18 mouse cellular contexts compared by ENCODE assay signal in the genomic region with DNA sequence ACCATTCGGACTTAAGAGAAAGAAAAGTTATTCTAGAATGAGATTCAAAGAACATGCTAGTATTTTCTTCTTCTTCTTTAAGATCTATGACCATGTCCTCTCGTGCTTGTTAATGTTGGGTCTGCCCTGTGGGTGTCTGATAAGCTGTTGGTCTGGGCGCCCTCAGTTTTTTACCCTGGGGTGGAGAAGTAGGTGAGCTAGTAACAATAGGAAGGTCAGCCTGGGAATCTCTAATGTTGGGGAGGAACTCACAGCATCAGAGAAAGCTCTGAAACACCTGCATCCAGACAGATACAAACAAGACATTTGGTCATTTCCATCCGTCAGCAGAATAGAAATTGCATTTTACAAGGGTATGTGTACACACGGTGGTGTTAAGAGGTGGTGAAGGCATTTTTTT.
DNase-seq lines count a peak whose midpoint lies in the region; ATAC-seq and TF ChIP-seq lines count a peak whose summit lies in the region.
"Had no signal": no experiment of that assay in that cellular context is flagged by ENCODE, and none has a peak within 500 bp of the region (broad histone marks: within the 10 kb centered on the region; RNA-seq: fewer than 3 reads in every experiment).

No protein-coding gene starts in this region.

- DNase-seq in neural tube, embryonic 10.5 days (ENCODE audit: extremely low spot score, low spot score) = no peak
- DNase-seq in hindbrain, embryonic 11.5 days (ENCODE audit: low spot score) = no peak
- peak; percentile 92 for DNase-seq in midbrain, embryonic 11.5 days (ENCODE audit: low spot score, missing footprints)
- DNase-seq in left cerebral cortex, postnatal 25 days (ENCODE audit: low spot score in 2 of 2) = no peak
- no peak for DNase-seq in adipocyte (ENCODE audit: low spot score)
- DNase-seq: B cell, adult 2 months; kidney, adult 2 months; kidney, postnatal 14 days; liver, embryonic 13.5 days; right cerebral cortex, postnatal 14 days; thymus, postnatal 36 days had no signal

- H3K9me3 ChIP-seq in neural tube, embryonic 12.5 days = no peaks in the 10 kb centered on the region
- H3K9me3 ChIP-seq in hindbrain, embryonic 11.5 days (ENCODE audit: control insufficient read depth, low read length) = no peaks in the 10 kb centered on the region
- H3K9me3 ChIP-seq in midbrain, embryonic 11.5 days (ENCODE audit: control insufficient read depth, low read length) = no peaks in the 10 kb centered on the region
- no peaks in the 10 kb centered on the region for H3K9me3 ChIP-seq in neural tube, embryonic 13.5 days
- no peaks in the 10 kb centered on the region for H3K9me3 ChIP-seq in intestine, postnatal 0 days (ENCODE audit: control insufficient read depth)
- H3K9me3 ChIP-seq: limb, embryonic 12.5 days; liver, embryonic 13.5 days had no signal

- H3K4me1 ChIP-seq in neural tube, embryonic 12.5 days = peaks cover 82% of the 10 kb centered on the region
- peaks cover 22% of the 10 kb centered on the region for H3K4me1 ChIP-seq in hindbrain, embryonic 11.5 days (replicated peaks; ENCODE audit: control insufficient read depth, insufficient read depth, low read length)
- peaks cover 76% of the 10 kb centered on the region for H3K4me1 ChIP-seq in midbrain, embryonic 11.5 days (ENCODE audit: control insufficient read depth, insufficient read depth, low read length)
- peaks cover 89% of the 10 kb centered on the region for H3K4me1 ChIP-seq in neural tube, embryonic 13.5 days (replicated peaks)
- H3K4me1 ChIP-seq in intestine, postnatal 0 days (replicated peaks; ENCODE audit: control insufficient read depth, insufficient read depth, low read length) = 0 out of 2 replicates have a peak, but pooled peaks cover 3% of the 10 kb centered on the region

- H3K36me3 ChIP-seq in neural tube, embryonic 12.5 days = no peaks in the 10 kb centered on the region
- H3K36me3 ChIP-seq in hindbrain, embryonic 11.5 days (ENCODE audit: control insufficient read depth, insufficient read depth, low read length) = no peaks in the 10 kb centered on the region
- H3K36me3 ChIP-seq in midbrain, embryonic 11.5 days (ENCODE audit: control insufficient read depth, insufficient read depth, low read length) = no peaks in the 10 kb centered on the region
- H3K36me3 ChIP-seq in neural tube, embryonic 13.5 days = no peaks in the 10 kb centered on the region
- peaks cover 6% of the 10 kb centered on the region; the same call in 1 of the 2 replicates for H3K36me3 ChIP-seq in intestine, postnatal 0 days (ENCODE audit: control insufficient read depth, insufficient read depth)
- H3K36me3 ChIP-seq: liver, embryonic 13.5 days had no signal

- no peak overlapping the region for H3K27ac ChIP-seq in neural tube, embryonic 12.5 days
- peak overlapping the region; percentile 58; the same call in 1 of the 2 replicates for H3K27ac ChIP-seq in hindbrain, embryonic 11.5 days (ENCODE audit: low read depth, low read length)
- H3K27ac ChIP-seq in midbrain, embryonic 11.5 days (ENCODE audit: low read depth, low read length) = peak overlapping the region; percentile 57
- H3K27ac ChIP-seq in neural tube, embryonic 13.5 days (replicated peaks) = peak overlapping the region; percentile 42
- H3K27ac ChIP-seq in intestine, postnatal 0 days (ENCODE audit: low read depth, low read length) = no peak overlapping the region
- H3K27ac ChIP-seq: left cerebral cortex, adult 2 months; limb, embryonic 12.5 days; liver, embryonic 13.5 days had no signal

- intact Hi-C loops in left cerebral cortex, postnatal 25 days (cut with DNase I) = no loop called here

- no peaks in the 10 kb centered on the region for H3K27me3 ChIP-seq in neural tube, embryonic 12.5 days (replicated peaks)
- no peaks in the 10 kb centered on the region for H3K27me3 ChIP-seq in hindbrain, embryonic 11.5 days (ENCODE audit: control insufficient read depth, insufficient read depth, low read length)
- H3K27me3 ChIP-seq in midbrain, embryonic 11.5 days (ENCODE audit: control insufficient read depth, insufficient read depth, low read length) = no peaks in the 10 kb centered on the region
- no peaks in the 10 kb centered on the region for H3K27me3 ChIP-seq in neural tube, embryonic 13.5 days
- H3K27me3 ChIP-seq in intestine, postnatal 0 days (replicated peaks; ENCODE audit: control insufficient read depth, insufficient read depth, low read length) = no peaks in the 10 kb centered on the region
- H3K27me3 ChIP-seq: limb, embryonic 12.5 days; liver, embryonic 13.5 days had no signal

- ATAC-seq in neural tube, embryonic 12.5 days (ENCODE audit: low FRiP score, low read depth) = no peak
- no peak for ATAC-seq in hindbrain, embryonic 11.5 days (ENCODE audit: low FRiP score)
- ATAC-seq in midbrain, embryonic 11.5 days (ENCODE audit: low FRiP score) = peak; percentile 10; the same call in 1 of the 2 replicates
- no peak for ATAC-seq in neural tube, embryonic 13.5 days (ENCODE audit: low read depth)
- no peak for ATAC-seq in intestine, postnatal 0 days

- no peak overlapping the region for H3K9ac ChIP-seq in neural tube, embryonic 12.5 days
- H3K9ac ChIP-seq in hindbrain, embryonic 11.5 days (ENCODE audit: low read depth, low read length) = no peak overlapping the region
- H3K9ac ChIP-seq in midbrain, embryonic 11.5 days (ENCODE audit: low read length) = 0 out of 2 replicates have a peak overlapping the region, but pooled peaks have one; percentile 41
- H3K9ac ChIP-seq in neural tube, embryonic 13.5 days = no peak overlapping the region
- H3K9ac ChIP-seq in intestine, postnatal 0 days (ENCODE audit: low read depth, low read length) = no peak overlapping the region
- H3K9ac ChIP-seq: limb, embryonic 12.5 days; liver, embryonic 13.5 days; lung, embryonic 14.5 days had no signal

- no peak overlapping the region for H3K4me3 ChIP-seq in neural tube, embryonic 12.5 days
- H3K4me3 ChIP-seq in hindbrain, embryonic 11.5 days (ENCODE audit: low read depth, low read length) = no peak overlapping the region
- H3K4me3 ChIP-seq in midbrain, embryonic 11.5 days (ENCODE audit: low read depth, low read length) = no peak overlapping the region
- H3K4me3 ChIP-seq in neural tube, embryonic 13.5 days = no peak overlapping the region
- H3K4me3 ChIP-seq in intestine, postnatal 0 days (ENCODE audit: low read depth, low read length) = no peak overlapping the region
- H3K4me3 ChIP-seq: left cerebral cortex, adult 2 months; limb, embryonic 12.5 days; liver, embryonic 13.5 days had no signal

- 37% methylated on average over 5 of the region's 5 CpGs for WGBS in neural tube, embryonic 12.5 days
- 40% methylated on average over 5 of the region's 5 CpGs for WGBS in hindbrain, embryonic 11.5 days
- WGBS in midbrain, embryonic 11.5 days = 18% methylated on average over 5 of the region's 5 CpGs
- WGBS in neural tube, embryonic 13.5 days = 24% methylated on average over 5 of the region's 5 CpGs
- WGBS in intestine, postnatal 0 days = 87% methylated on average over 5 of the region's 5 CpGs

- no peak for TF ChIP-seq CTCF in intestine, postnatal 0 days (IDR thresholded peaks at IDR 0.05; ENCODE audit: low read depth)

- peak overlapping the region; percentile 31; the same call in 1 of the 2 replicates for H3K4me2 ChIP-seq in neural tube, embryonic 12.5 days (replicated peaks)
- no peak overlapping the region; the same call in 1 of the 2 replicates for H3K4me2 ChIP-seq in hindbrain, embryonic 11.5 days (replicated peaks; ENCODE audit: low read depth, low read length)
- peak overlapping the region; percentile 26 for H3K4me2 ChIP-seq in midbrain, embryonic 11.5 days
- peak overlapping the region; percentile 27; the same call in 1 of the 2 replicates for H3K4me2 ChIP-seq in neural tube, embryonic 13.5 days
- H3K4me2 ChIP-seq in intestine, postnatal 0 days (replicated peaks; ENCODE audit: low read depth) = no peak overlapping the region
- H3K4me2 ChIP-seq: heart, embryonic 11.5 days; limb, embryonic 12.5 days; liver, embryonic 13.5 days; lung, embryonic 14.5 days had no signal

Comparison
In these comparisons a context has a peak if more than half of its experiments do, and no peak if none do; other contexts are left out.
1. H3K27ac ChIP-seq: peak in hindbrain, embryonic 11.5 days (single experiment), midbrain, embryonic 11.5 days (single experiment) and neural tube, embryonic 13.5 days (single experiment); none in neural tube, embryonic 12.5 days (single experiment) and intestine, postnatal 0 days (single experiment).
2. H3K4me2 ChIP-seq: peak in neural tube, embryonic 12.5 days (single experiment), midbrain, embryonic 11.5 days (single experiment) and neural tube, embryonic 13.5 days (single experiment); none in hindbrain, embryonic 11.5 days (single experiment) and intestine, postnatal 0 days (single experiment).